Mouse (Mus musculus): ENCODE data around the gene Dnajc9. TPM values are rescaled to one million over a fixed set of nuclear protein-coding genes. Genes with fewer than 3 reads are reported as not detected.

Dnajc9 gene
- total RNA-seq (2021): 10 to 100 TPM; 10.1 to 11.5 TPM

DNA sequence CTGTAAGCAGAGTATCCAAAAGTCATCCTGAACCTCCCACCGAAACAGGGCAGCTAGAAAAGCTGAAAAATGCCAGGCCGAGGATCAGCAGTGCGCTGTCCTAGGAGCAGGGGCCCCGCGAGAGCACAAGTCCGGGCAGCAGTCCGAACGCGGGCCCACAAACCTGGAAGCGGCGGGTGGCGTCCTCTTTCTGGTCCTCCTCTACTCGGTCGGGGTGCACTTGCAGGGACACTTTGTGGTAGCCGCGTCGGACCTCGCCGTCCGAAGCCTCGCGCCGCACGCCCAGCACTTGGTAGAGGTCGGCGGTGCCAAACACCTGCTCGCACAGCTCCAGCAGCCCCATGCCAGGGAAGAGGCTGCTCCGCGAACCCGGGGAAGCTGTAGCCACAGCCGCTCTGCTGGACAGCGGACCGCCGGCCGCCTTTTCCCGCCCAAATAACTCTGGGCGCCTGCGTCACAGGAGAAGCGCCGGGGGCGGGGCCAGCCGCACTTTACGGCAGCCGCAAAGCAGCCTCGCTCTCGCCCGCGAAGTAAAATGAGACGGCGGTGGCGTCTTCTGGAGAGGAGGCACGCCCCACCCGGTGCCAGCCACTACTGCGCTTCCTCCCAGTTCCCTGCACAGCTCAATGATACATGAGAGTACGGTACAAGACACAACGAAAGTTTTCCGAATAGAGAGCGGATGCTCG is at the start of gene Dnajc9:
Gene Dnajc9, minus strand, starts transcription at position 470 of the 689 bp plus-strand sequence.
- intact Hi-C loops (cut with DNase I): no loop called here
- peak; percentile 84 for DNase-seq (ENCODE audit: low spot score)

DNA sequence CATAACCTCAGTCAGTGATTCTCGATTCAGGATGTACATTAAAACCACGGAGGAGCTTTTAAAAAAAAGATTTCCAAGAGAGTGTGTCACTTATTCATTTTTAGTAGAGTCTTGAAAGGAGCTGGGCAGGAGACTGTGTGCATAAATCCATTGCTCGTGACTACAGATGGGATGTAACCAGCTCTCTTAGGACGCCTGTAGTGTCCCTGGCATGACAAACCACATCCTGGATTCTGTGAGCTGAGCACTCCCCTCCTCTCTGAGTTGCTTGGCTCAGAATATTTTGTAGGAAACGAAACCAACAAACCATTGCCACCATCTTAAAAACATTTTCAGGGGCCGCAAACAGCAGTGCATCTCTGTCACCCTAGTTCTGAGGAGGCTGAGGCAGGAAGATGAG is 48.3 kb upstream of the Dnajc9 start:
- DNase-seq (ENCODE audit: low spot score): no peak
- intact Hi-C loops (cut with DNase I): no loop called here

DNA sequence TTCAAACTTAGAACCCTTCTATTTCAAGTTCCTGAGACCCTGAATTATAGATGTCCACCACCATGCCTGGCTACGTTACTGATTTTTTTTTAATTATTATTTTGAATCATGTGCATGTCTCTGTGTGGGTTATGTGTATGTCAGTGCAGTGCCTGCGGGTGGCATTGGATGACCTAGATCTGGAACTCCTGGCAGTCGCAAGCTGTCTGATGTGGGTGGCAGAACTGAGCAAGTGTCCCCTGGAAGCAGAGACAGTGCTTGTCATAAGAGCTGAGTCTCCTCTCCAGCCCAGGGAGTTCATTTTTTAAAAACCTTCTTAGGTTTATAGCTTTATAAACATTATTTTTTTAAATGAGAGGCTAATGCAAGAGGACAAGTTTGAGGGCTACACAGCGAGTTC is 43.7 kb upstream of the Dnajc9 start:
- intact Hi-C loops (cut with DNase I): no loop called here
- DNase-seq (ENCODE audit: low spot score): no peak

DNA sequence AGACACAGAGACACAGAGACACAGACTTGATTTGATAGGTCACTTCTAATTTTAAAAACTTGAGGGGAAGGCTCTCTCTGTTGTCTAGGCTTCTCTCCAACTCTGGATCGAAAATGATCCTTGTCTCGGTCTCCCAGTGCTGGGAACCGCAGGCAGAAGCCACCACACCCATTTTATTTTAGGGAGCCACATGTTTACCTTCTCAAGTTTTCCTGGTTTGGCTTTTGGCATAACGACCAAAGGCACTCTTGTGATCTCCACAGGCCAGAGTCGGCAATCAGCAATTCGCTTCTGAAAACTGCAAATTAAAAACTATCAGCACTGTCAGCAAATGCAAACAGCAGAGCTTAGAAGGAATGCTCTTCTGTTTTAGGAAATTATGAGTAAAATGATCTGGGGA is 43.0 kb upstream of the Dnajc9 start:
- intact Hi-C loops (cut with DNase I): no loop called here
- DNase-seq (ENCODE audit: low spot score): no peak

GRCm38 (mm10) chr14:20429833-20430232 is 41.1 kb upstream of the Dnajc9 start:
- no peak for DNase-seq (ENCODE audit: low spot score)
- intact Hi-C loops (cut with DNase I): no loop called here

GRCm38 (mm10) chr14:20428593-20428992 is 39.9 kb upstream of the Dnajc9 start:
- intact Hi-C loops (cut with DNase I): no loop called here
- no peak for DNase-seq (ENCODE audit: low spot score)

GRCm38 (mm10) chr14:20423046-20423445 is 34.3 kb upstream of the Dnajc9 start:
- intact Hi-C loops (cut with DNase I): no loop called here
- no peak for DNase-seq (ENCODE audit: low spot score)

GRCm38 (mm10) chr14:20422257-20422656 is 33.5 kb upstream of the Dnajc9 start:
- intact Hi-C loops (cut with DNase I): no loop called here
- DNase-seq (ENCODE audit: low spot score): no peak

DNA sequence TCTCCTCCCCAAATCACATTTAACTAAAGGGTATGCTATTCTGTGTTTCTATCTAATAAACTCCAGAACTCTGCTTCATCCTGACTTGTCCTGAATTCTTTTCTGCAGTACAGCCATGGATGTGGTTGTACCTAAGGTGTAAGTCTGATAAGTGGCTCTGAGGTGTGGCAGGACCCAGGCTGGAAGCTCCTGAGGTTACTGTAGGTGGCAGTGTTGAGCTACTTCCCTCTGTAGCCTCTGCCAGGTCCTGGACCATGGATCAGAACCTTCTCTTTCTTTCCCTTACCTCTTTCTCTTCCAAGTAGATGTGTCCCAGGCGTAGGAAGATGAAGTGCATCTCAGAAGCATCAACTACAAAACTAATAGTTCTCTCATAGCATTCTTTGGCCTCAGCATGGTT is 11.4 kb upstream of the Dnajc9 start:
- intact Hi-C loops (cut with DNase I): no loop called here
- no peak for DNase-seq (ENCODE audit: low spot score)

- DNase-seq (ENCODE audit: low spot score): no peak
- intact Hi-C loops (cut with DNase I): loop anchor here (5.0 to 10.0 kb wide), 2 partner anchors 148 to 266 kb away; partner anchors contain the start of genes Ppp3cb and Synpo2l
These were observed 10.2 kb upstream of the Dnajc9 start for GRCm38 (mm10) chr14:20398864-20399263.

GRCm38 (mm10) chr14:20397220-20397619 is 8.5 kb upstream of the Dnajc9 start:
- intact Hi-C loops (cut with DNase I): loop anchor here (5.0 to 10.0 kb wide), 2 partner anchors 150 to 268 kb away; partner anchors contain the start of genes Ppp3cb and Synpo2l
- DNase-seq (ENCODE audit: low spot score): no peak

GRCm38 (mm10) chr14:20393205-20393913 is 4.6 kb upstream of the Dnajc9 start, which contains the start of gene Mrps16:
Gene Mrps16, minus strand, starts transcription at chr14:20393634.
- intact Hi-C loops (cut with DNase I): loop anchor here (5.0 to 10.0 kb wide), 2 partner anchors 84 to 271 kb away; partner anchors contain the start of gene Synpo2l
- DNase-seq (ENCODE audit: low spot score): peak; percentile 93

DNA sequence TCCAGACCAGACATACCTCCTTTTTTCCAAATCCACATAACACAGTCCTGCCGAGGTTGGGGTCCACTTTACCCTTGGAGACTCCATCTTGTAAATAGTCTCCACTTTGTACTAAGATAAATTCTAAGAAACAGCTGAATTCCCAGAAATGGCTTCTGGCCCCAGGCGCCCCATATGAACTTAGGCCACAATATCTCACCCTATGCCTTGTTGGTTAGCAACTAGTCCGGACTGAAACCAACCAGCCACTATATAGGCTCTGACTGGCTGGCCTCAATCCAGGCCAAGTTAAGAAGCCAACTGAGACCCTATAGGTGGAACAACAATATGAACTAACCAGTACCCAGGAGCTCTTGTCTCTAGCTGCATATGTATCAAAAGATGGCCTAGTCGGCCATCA is 3.6 kb upstream of the Dnajc9 start:
- DNase-seq (ENCODE audit: low spot score): no peak
- intact Hi-C loops (cut with DNase I): loop anchor here (5.0 to 10.0 kb wide), 2 partner anchors 85 to 272 kb away; partner anchors contain the start of gene Synpo2l

GRCm38 (mm10) chr14:20389446-20390079 is 853 bp upstream of the Dnajc9 start:
- intact Hi-C loops (cut with DNase I): loop anchor here (2.0 to 10.0 kb wide), 3 partner anchors 41 to 275 kb away; partner anchors contain the start of genes Ecd, Fam149b and Synpo2l
- no peak for DNase-seq (ENCODE audit: low spot score)

GRCm38 (mm10) chr14:20379753-20380430 is 8.8 kb downstream of the Dnajc9 start:
- no peak for DNase-seq (ENCODE audit: low spot score)
- intact Hi-C loops (cut with DNase I): no loop called here

DNA sequence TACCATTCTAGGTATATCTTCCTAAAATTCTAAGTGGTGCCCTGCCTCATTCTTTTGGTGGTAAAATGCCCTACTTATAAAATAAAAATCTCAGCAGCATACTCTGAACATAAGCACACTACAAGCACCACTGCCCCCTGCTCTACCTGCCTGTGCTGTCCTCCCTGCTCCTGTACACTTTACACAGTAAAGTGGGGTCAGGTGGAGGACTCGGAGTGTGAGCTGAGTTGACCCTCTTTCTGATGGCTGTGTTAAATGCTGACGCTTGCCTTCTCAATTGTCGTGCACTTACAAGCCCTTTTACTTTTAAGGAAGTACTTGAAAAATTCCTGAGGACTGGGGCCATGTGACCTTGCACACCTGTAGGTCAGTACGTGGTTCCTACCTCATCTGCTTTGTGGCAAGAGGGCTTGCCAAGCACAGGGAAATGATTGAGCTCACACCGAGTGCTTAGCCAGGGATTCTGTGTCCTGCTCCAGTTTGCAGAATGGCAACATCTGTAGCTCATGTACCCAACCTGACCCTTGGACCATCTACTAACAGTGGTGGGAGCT is 9.5 kb downstream of the Dnajc9 start:
- no peak for DNase-seq (ENCODE audit: low spot score)
- intact Hi-C loops (cut with DNase I): no loop called here

GRCm38 (mm10) chr14:20378313-20379061 is 10.2 kb downstream of the Dnajc9 start:
- intact Hi-C loops (cut with DNase I): no loop called here
- no peak for DNase-seq (ENCODE audit: low spot score)

DNA sequence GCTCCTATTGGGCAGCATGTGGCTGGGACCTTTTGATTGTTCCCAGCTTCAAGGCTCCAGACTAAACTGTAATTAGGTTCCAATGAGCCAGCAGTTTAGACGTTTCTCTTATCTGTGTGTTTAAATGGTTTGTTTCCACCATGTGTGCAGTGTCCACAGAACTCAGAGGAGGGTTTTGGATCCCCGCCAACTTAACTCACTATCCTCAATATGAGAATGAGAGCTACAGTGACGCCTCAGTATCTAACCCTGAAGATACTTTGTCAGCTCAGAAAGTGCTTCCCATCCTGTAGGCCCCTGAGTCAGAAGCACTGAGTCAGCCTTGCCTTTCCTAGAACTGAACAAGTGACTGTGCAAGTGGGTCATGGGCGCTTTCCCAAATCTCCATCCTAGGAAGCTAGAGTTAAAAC is 11.6 kb downstream of the Dnajc9 start:
- intact Hi-C loops (cut with DNase I): no loop called here
- DNase-seq (ENCODE audit: low spot score): no peak

DNA sequence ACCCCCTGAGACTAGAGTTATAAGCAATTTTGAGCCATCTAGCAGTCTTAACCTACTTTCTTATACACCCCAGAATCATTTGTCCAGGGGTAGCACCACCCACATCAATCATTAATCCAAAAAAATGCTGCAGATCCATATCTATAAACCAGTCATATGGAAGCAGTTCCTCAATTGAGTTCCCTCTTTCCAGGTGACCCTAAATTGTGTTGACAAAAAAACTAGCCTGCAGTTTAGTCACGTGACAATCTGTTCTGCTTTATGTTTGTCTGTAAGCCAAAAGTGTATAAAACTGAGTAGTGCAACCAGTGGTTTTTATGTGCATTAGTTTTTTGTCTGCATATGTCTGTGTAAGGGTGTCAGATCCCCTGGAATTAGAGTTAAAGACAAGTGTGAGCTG is 16.9 kb downstream of the Dnajc9 start:
- DNase-seq (ENCODE audit: low spot score): no peak
- intact Hi-C loops (cut with DNase I): no loop called here

All from heart, postnatal 25 days (tissue).